Mouse (Mus musculus) adrenal gland, postnatal 25 days (tissue): ENCODE results near the gene Magi2. TPM values are rescaled to one million over a fixed set of nuclear protein-coding genes. Genes with fewer than 3 reads are reported as not detected.
"Not testable (repeated sequence)": the region's sequence is repeated elsewhere in the genome, so short reads cannot be mapped to it uniquely, and the experiment has no call there.

Source experiments
- DNase-seq: peaks from one replicate; pipeline ENCODE4 v3.0.0; 2021; ENCODE audit warnings: mixed read lengths
- total RNA-seq: library from RNA; stranded (reverse); gene quantifications from 2 replicates; pipeline ENCODE4 v1.2.3, GENCODE M21; 2021

Magi2 gene
- total RNA-seq, 1 experiment from 2014 or later = 12.1 TPM

DNA sequence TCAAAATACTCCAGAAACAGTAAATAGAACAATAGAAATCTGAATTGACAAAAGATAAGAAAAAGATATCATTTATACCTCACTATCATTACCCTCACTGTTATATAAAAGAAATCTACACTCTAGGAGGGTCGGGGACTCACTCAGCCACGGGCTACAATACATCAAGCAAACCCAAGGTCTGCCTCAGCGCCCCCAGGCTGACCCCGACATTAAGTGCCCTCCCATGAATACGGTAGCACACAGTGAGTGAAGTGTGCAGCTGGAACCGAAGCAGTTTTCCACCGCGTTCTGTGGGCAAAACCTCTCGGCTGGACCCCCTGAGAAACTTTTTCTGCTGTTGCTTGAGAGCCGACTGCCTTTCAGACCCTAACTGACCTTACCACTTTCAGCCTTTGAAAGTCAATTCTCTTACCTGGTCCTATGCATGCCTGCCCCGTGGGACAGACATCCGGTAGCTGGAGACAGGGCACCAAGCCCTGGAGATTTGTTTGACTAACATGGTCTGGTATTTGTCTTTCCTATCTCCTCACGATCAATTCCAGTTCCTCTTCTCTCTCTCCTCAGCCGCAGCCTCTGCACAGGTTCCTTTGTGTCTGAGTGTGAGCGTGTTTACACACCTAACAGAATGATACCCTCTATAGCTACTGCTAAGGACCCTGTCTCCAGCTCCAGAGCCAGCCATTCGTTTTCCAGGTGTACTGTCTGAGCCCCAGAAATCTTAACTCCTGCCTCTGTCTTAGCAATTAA is 1285.7 kb downstream of the Magi2 start:
- no peak for DNase-seq

DNA sequence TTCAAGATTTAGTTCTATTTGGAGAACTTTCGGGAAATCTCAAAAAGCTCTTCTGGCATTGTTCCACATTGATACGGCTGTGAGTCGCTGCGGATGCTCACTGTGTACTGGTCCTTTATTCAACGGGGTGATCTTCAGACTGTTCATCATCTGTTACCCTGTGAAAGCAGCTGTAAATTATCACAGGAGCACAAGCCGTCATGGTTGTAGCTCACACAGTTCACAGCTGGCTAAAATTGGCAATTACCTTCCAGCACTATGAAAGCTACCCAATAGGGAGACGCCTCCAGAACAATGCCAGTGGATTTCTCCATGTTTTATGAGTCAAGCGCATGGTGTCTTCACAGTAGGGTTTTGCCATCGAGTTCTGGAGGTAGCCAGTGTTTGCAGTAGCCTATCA is 1294.8 kb downstream of the Magi2 start:
- DNase-seq = no peak

DNA sequence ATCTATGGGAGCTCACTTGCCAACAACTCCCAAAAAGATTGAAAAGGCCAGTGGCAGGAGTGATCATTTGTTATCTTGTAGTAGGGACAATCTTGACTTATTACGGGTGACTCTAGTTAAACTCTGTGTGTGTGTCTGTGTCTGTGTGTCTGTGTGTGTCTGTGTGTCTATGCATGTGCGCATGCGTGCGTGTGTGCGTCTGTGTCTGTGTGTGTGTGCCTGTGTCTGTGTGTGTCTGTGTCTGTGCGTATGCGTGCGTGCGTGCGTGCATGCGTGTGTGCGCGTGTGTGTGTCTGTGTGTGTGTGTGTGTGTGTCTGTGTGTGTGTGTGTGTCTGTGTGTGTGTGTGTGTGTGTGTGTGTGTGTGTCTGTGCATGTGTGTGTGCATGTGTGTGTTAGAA is 1295.2 kb downstream of the Magi2 start:
- DNase-seq = no peak

DNA sequence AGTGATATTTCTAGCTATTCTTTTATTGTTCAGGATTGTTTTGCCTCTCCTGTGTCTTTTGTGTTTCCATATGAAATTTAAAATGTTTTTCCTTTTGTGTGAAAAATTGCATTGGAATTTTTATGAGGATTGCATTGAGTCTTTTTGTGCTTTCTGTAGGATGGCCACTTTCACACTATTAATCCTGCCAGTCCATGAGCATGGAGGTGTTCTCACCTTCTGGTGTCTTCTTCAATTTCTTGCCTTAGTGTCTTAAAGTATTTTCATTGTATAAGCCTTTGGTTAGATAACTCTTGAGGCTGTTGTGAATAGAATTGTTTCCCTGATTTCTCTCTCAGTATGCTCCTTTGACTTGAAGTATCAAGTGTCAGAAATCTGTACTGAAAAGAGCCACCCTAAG is 1296.9 kb downstream of the Magi2 start:
- no peak for DNase-seq

DNA sequence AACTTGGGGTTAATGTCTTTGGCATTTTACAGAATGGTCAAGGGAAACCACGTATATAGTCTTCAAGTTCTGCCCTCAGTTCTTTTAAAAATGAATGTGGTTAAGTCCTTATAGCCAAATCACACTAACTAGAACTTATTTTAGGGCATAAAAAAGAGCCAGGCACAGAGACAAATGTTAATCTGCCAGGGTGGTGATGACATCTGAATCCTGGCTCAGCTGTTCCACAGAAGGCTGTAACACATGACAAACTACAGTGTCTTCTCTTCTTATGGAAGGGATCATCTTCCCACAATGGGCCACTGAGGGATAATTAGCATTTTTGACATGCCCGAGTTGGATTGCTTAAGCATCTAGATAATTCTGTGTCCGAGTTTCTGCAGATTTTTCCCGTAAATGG is 1299.8 kb downstream of the Magi2 start:
- not testable (repeated sequence) for DNase-seq

DNA sequence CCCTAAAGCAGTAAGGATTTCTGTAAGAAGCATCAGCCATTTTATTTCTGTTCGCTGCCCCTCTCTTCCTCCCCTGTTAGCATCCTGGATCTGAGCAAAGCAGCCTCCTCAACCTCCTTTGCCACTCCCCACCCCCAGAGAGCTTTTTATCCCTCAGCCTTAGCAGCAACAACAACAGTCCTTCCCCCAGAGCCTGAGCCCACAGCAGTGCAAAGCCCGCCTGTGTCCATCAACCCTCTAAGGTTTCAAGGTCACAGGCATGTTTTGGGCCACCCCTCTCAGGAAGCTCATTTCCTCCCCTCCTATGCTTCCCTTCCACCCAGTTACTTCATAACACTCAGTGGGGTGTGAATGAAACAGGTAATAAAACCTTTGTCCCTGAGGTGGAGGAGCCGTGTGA is 1309.7 kb downstream of the Magi2 start:
- DNase-seq = no peak

DNA sequence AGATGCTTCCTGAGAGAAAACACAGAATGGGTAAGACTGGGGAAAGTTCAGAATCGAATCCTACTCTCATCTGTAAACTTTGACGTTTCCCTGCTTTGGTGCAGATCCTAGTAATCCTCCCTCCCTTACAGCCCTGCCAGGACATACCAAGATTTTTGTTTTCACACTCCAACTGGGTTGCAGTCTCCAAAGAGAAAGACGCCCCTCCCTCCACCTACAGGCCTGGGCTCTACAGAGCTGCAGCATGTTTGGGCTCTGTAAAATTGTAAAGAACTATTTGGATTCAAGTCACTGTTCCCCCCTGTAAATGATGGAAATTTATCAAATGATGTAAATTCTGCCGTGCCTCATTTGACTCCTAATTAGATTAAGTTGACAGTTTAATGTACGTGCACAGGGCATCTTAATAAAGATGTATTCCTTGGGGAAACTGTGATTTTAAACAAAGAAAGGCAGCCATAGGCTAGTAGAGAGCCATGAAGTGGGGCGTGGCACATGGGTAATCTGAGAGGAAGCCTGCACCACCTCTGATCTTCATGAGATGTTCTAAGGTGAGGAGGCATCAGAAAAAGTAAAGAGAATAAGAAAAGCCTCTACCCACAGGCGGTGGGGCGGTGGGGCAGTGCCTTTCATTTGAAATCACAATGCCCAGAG is 1310.7 kb downstream of the Magi2 start:
- DNase-seq = no peak

DNA sequence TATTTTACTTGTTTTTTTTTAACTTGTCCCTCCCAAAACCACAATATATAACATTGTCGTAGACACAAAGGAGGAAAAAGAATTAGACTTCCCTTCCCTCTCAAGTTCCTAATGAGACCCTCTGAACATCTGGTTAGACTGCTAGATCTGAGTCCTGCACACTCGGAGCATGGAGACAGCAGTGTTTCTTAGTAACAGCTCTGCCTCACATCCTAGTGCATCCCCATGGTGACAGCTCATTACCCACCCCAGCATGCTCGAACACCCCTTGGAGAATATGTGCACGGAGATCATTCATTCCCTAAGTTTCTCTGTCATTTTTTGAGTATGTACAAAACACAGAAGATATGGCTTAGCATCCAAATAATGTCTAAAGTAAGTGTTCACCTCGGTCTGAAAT is 1317.5 kb downstream of the Magi2 start:
- no peak for DNase-seq

DNA sequence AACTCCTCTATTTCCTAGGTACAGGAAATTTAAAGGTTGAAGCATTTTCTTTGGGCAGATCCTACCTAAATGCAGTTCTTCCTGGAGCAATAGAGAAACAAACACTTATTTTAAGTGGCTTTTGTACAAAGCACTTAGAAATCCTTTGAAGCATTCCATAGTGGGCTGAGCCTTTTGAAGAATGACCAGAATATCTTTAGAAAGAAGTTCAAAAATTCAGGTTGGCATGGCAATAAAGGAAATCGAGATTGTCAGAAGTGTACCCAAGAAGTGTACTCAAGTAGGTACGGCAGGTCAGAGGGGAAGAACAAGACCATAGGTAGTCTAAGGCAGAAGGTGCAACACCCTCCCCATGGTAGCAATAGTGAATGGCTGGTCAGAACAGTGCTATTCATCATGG is 1332.5 kb downstream of the Magi2 start:
- DNase-seq = no peak

DNA sequence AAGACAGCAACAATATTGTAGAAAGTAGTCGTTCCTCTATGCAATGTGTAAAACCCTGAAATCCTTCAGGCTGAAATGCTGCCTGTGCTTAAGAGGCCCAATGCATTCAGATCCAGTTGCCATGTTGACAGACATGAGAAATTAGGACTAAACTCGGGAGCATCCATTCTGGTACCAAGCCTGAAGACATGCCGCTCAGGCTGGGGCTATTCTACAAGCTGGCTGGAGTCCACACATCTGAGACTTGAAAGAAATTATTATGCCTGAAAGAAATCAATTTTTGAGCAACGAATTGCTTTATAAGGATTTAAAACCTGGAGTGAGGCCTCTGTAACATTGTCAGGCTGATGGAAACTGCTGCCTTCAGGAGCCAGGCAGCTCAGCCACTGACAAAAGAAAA is 1333.0 kb downstream of the Magi2 start:
- DNase-seq = no peak

DNA sequence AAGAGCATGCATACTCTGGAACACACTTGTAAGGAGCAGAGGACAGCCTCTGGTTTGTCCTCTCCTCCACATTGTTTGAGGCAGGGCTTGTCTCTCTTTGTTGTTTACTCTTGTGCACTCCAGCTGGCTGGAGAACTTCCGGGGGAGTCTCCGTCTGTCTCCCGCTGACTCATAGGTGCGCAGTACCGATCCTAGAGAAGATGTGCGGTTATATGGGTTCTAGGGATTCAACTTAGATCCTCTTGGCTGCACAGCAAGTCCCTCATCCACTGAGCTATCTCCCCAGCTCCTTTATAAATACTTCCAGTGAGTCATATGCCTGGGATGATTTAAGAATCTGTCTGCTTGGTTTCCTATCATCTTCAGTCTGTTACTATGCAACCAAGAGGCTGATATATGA is 1341.6 kb downstream of the Magi2 start:
- DNase-seq = no peak

DNA sequence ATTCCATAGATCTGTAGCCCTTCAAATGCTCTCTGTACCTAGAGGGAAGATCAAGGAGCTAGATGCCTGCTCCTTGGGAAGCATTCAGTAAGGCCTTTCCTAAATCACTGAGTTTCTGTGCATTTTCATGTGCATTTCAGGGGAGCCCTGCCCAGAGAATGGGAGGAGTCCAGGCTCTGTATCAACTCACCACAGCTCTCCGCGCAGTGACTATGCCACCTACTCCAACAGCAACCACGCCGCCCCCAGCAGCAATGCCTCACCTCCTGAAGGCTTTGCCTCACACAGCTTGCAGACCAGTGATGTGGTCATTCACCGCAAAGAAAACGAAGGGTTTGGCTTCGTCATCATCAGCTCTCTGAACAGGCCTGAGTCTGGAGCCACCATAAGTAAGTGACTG is 1342.1 kb downstream of the Magi2 start:
- no peak for DNase-seq

DNA sequence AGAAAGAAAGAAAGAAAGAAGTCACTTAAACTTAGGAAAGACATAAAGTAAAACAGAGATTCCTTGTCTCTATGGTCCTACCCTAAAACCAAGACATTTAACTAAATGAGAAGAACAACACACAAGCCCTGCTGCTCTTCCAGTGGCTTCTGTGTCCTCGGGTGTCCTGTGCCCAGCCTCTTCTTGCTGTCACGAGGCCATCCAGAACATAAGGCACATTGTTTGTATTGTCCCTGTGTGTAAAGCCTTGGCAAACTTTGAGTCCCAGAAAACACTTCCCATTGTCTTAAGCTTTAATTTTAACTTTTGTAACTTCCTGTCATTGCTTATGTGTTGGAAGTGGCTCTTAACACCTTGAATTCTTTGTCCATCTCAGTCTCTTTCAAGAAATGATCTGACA is 1348.0 kb downstream of the Magi2 start:
- no peak for DNase-seq

DNA sequence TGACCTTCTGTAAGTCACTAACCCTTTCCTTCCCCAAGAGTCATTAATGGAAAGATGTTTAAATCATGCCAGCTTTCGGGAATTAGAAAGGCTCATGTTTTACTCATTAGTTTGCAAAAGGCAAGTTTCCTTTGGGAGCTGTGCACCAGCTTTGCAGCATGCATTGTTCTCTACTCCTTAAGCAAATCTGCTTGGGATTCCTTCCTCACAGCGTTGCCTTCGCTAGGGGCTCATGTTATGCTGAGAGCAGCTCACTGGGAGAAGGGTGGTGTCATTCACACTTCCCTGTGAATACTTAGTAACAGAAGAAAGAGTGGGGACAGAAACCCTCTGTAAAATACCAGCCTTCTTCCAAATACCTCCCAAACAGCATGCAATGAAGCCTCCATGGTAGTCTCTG is 1349.0 kb downstream of the Magi2 start:
- DNase-seq = no peak

DNA sequence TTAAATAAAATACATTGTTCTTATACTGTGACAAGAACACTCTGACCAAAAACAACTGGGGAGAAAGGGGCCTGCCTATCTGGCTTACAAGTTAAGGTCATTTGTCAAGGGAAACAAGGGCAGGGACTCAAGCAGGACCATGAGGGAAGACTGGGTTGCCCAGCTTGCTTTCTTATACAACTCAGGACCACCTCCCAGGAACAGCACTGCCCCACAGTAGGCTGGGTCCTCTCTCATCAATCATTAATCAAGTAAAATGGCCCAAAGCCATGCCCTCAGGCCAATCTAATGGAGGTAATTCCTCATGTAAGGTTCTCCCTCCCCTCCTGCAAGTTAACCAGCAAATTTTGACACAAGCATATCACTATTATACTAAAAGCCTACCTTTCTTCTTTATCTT is 1349.4 kb downstream of the Magi2 start:
- DNase-seq = no peak

DNA sequence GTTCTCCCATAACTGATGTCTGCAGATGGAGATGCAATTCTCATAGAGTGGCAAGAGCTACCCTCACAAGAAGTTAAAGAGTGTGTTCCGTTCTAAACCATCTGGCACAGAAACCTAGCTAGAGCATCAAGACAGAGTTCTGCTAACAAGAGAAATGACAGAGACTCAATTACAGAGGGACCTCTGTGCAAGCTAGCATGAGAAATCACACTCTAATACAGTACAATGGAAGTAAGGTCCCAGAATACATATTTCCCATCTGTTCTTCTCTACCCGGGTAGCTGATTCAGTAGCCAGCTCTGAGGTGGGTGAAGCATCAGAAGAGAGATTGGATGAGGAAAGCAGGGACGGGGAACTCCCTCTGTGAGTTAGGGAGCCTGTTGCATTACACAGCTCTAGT is 1351.8 kb downstream of the Magi2 start:
- no peak for DNase-seq

DNA sequence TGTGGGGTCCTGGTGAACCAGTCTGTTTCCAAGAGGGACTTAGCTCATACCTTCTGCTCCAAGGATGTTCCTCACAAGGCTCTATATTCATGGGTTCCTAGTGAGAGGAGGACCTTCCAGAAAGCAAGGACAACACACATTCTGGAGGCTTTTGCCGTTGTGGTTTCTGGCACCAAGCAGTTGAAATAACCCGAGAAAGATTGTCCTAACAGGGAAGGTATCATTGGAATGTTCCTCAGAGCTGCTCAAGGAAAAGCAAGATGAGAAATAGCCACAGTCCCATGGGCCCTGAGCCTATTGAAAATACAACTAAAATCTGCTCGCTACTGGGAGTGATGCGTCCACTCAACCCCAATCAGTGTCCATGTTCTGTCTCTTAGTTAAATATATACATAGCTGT is 1353.8 kb downstream of the Magi2 start:
- no peak for DNase-seq

DNA sequence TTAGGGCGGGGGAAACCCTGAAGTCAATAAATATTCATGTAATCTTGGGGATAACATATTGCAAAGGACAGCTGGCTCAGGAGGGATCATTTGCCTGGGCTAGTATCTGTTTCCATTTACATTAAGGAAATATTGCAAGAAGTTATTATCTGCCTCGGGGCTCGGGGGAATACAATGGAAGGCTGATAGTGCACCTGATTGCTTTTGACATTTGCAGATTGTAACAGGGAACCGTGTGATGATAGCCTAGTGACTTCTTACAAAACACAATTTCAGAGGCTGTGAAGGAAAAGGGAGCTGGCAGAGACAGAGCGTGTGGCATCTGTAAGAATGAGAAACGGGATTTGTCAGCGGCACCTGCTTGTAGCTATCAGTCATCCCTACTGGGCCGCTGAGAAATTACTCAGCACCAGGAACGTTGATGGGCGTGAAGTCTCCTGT is 1356.2 kb downstream of the Magi2 start:
- DNase-seq = no peak

DNA sequence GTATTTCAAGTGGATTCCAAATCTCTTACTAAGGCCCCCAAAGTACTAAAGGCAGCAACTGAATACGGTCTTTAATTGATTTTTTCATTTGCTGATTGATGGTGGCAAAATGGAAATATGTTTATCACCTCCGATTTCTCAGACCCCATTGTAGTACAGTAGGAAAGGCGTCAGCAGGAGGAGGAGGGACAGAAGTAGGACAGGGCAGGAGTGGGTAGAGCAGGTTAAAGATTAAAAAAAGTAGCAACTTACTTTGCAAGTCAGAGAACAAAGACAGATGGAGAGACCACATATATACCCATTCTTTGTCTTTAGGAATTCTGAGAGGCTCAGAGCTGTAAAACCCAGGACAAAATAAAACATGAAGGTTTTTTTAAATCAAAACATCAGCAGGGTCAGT is 1356.8 kb downstream of the Magi2 start:
- DNase-seq = no peak

DNA sequence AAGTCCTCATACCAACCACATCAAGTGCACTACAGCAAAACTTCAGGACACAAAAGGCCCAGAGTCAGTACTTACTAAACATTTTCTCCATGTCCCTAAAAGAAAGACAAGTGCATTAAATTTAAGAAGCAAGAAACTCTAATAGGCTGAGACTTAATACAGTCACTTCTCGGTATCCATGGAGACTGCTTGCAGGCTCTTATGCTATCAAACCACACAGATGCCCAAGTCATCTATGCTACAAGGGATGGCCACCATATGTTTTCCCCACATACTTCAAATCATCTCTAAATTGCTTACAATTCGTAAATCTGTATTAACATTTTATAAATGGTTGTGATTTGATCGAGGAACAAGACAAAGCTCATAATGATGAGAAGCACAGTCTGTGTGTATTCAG is 1357.9 kb downstream of the Magi2 start:
- DNase-seq = no peak

DNA sequence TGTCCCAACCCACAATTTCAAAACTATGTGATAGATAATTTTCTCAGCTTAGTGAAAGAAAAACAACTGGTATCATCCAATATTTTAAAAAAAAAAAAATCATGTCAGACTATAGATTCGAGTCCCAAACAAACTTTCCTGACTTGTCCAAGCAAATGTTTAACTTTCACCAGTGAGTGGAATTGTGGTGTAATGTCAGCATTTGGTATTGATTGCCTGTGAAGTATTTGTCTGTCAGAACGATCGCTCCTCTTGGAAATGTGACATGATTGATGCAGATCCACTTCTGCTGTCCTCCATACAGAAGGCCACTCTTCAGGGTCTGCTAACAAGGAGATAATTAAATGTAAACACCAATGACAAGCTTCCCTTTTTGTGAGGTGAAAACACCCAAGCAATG is 1362.9 kb downstream of the Magi2 start:
- DNase-seq = no peak

DNA sequence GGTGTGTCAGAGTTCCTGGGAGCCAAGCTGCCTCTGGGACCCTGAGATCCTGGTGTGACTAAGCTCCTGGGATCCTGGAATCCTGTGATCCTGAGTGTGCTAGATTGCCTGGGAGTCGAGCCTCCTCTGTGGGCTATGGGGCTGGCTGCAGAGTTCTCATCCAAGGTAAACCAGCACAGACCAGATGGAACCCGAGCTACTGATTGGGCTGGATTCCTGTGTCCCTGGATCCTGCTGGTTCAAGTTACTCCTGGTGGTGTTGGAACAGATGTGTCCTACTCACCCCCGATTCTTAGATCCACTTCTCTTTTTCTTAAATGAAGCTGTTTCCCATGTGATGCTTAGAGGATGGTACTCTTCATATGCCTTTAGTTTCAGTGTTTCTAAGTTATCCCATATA is 1371.4 kb downstream of the Magi2 start:
- DNase-seq = no peak

DNA sequence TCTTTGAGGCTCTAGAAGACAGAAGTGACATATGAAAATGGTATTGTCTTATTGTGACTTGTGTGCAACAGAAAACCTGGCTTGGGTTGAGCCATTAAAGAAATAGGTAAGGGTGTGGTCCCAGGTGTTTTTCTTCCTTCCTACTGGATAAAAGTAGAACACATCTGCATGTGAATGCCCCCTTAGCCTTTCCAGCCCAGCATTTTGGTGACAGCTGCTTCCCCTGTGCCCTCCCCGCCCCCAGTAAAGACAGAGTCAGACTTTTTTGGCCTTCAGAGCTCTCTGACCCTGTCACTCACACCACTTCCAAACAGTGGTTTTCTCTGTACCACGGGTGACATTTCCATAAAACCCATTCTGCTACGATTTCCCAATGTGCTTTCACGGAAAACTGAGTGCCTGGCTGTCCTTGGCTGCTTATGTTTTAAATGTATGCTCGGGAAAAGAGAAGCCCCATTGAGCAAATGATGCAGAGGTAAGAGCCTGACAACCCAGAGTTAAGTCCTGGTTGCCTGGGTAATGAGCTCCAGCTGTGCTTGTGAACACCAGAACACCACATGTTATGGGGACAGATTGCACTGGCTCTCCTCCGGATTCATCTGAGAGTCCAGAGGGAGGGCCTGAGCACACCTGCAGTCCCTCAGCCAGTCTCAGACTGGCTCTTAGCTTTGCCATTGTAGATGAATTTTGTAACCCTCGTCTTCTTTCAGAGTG is 1377.1 kb downstream of the Magi2 start:
- no peak for DNase-seq

DNA sequence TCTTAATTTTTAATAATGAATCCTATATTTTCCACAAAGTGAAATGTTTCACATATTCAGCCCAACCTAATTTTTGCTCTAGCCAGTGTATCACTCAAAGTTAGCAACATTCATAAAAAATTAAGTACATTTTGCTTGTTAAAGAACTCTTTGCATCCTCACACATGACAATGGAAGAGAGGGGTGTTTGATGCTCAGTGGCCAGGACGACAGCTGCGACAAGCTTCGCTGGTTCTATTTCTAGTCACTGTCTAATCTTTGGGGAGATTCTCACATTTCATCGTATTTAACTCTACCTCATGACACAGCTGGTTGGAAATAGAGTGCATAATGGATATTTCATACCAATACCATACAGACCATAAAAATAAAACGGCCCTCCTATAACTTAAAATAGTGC is 1379.7 kb downstream of the Magi2 start:
- no peak for DNase-seq
